Mouse (Mus musculus): ENCODE measurements around the gene Sulf2. TPM values are rescaled to one million over a fixed set of nuclear protein-coding genes. Genes with fewer than 3 reads are reported as not detected.

Gene Sulf2
- total RNA-seq, 2 experiments from 2014 or later = 25.7 to 30.3 TPM

- DNase-seq = no peak
Measured at GRCm38 (mm10) chr2:166086457-166087233, 68.8 kb downstream of the Sulf2 start.

GRCm38 (mm10) chr2:166085780-166086179 lies 69.7 kb downstream of the Sulf2 start:
- no peak for DNase-seq

- DNase-seq = peak; percentile 75
Measured at GRCm38 (mm10) chr2:166084964-166085363, 70.5 kb downstream of the Sulf2 start.

GRCm38 (mm10) chr2:166084111-166084510 lies 71.4 kb downstream of the Sulf2 start:
- DNase-seq = no peak

- no peak for DNase-seq
Measured at GRCm38 (mm10) chr2:166083542-166084031, 71.9 kb downstream of the Sulf2 start.

- DNase-seq = no peak
Measured at GRCm38 (mm10) chr2:166082661-166083060, 72.8 kb downstream of the Sulf2 start.

GRCm38 (mm10) chr2:166082193-166082592 lies 73.3 kb downstream of the Sulf2 start:
- DNase-seq = peak; percentile 86

- peak; percentile 44 for DNase-seq
Measured at GRCm38 (mm10) chr2:166080967-166081750, 74.3 kb downstream of the Sulf2 start.

GRCm38 (mm10) chr2:166079961-166080885 lies 75.2 kb downstream of the Sulf2 start:
- peak; percentile 47 for DNase-seq

- no peak for DNase-seq
Measured at GRCm38 (mm10) chr2:166079231-166079630, 76.2 kb downstream of the Sulf2 start.

GRCm38 (mm10) chr2:166077371-166077770 lies 78.1 kb downstream of the Sulf2 start:
- no peak for DNase-seq

GRCm38 (mm10) chr2:166074322-166074721 lies 81.1 kb downstream of the Sulf2 start:
- no peak for DNase-seq

GRCm38 (mm10) chr2:166073082-166073481 lies 82.4 kb downstream of the Sulf2 start:
- DNase-seq = no peak

- DNase-seq = no peak
Measured at GRCm38 (mm10) chr2:166071889-166072288, 83.6 kb downstream of the Sulf2 start.

- no peak for DNase-seq
Measured at GRCm38 (mm10) chr2:166071481-166071880, 84.0 kb downstream of the Sulf2 start.

- no peak for DNase-seq
Measured at GRCm38 (mm10) chr2:166069738-166070137, 85.7 kb downstream of the Sulf2 start.

GRCm38 (mm10) chr2:166069164-166069563 lies 86.3 kb downstream of the Sulf2 start:
- DNase-seq = no peak

GRCm38 (mm10) chr2:166068261-166068660 lies 87.2 kb downstream of the Sulf2 start:
- no peak for DNase-seq

- DNase-seq = no peak
Measured at GRCm38 (mm10) chr2:166066434-166066833, 89.0 kb downstream of the Sulf2 start.

- no peak for DNase-seq
Measured at GRCm38 (mm10) chr2:166062431-166062830, 93.0 kb downstream of the Sulf2 start.

- no peak for DNase-seq
Measured at GRCm38 (mm10) chr2:166062008-166062407, 93.5 kb downstream of the Sulf2 start.
